Mouse (Mus musculus) stomach, postnatal 0 days (tissue): ENCODE data around the gene Ccdc169.

Experiments
- CTCF ChIP-seq: IDR thresholded peaks from 2 replicates; pipeline ENCODE4 v1.5.1; 2016; ENCODE audit warnings: antibody characterized with exemption, low read depth, mild to moderate bottlenecking, moderate library complexity
- EP300 ChIP-seq: optimal IDR thresholded peaks from 2 replicates; pipeline ENCODE3; 2016; ENCODE audit warnings: antibody characterized with exemption

DNA sequence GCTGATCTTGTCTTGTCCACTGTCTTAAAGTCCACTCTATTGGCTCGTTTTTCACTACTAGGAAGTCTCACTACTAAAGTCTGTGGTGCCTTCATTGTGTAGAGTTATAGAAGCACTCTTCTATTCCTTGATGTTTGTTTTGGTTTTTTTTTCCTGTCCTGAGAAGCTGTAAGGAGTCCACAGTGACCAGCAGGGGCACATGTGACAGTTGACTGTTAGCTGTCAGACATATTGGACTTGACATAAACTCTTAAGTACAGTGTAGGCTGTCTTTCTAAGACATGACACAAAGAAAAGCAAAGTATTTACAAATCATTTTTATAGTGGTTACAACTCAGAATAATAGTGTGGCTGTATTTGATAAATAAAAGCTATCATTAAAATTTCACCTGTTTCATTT is 22.1 kb upstream of the Ccdc169 start:
- TF ChIP-seq CTCF, result no peak
- TF ChIP-seq EP300, result no peak
